Mouse (Mus musculus) midbrain, embryonic 14.5 days (tissue): ENCODE measurements at regions not wholly inside any gene's neighbourhood (a gene's known extent, or its start where the extent isn't known, plus 50 kb on each side); places are given as distances from the start of the nearest gene placed in this dataset.

ENCODE experiments used
- ATAC-seq: fragments of 200-750 bp; cut with Nextera tagmentation; 2 replicates; pipeline ENCODE4 v1.8.0; 2017; ENCODE audit warnings: moderate number of reproducible peaks, moderate library complexity; ENCODE audit not compliant: low FRiP score, low TSS enrichment
- DNase-seq: peaks from one replicate; pipeline ENCODE4 v3.0.0-alpha.2; 2015
- H3K27ac ChIP-seq: fragments of 300-500 bp; sonication (generic); replicated peaks from 2 replicates; pipeline ENCODE4 v1.5.1; 2014; ENCODE audit warnings: mild to moderate bottlenecking, low read depth, low read length, moderate library complexity
- H3K27me3 ChIP-seq: fragments of 300-500 bp; sonication (generic); 2 replicates; pipeline ENCODE4 v1.6.1; 2014; ENCODE audit warnings: low read length, control low read depth, mixed read lengths; ENCODE audit not compliant: control insufficient read depth, insufficient read depth
- H3K36me3 ChIP-seq: fragments of 300-500 bp; sonication (generic); 2 replicates; pipeline ENCODE4 v1.6.1; 2014; ENCODE audit warnings: low read length, control low read depth; ENCODE audit not compliant: control insufficient read depth, insufficient read depth
- H3K4me1 ChIP-seq: fragments of 300-500 bp; sonication (generic); 2 replicates; pipeline ENCODE4 v1.6.1; 2014; ENCODE audit warnings: mild to moderate bottlenecking, antibody characterized with exemption, low read length, control low read depth; ENCODE audit not compliant: control insufficient read depth, insufficient read depth
- H3K4me2 ChIP-seq: fragments of 300-500 bp; sonication (generic); 2 replicates; pipeline ENCODE4 v1.6.1; 2014; ENCODE audit warnings: mild to moderate bottlenecking, low read length, moderate library complexity
- H3K4me3 ChIP-seq: fragments of 300-500 bp; sonication (generic); replicated peaks from 2 replicates; pipeline ENCODE4 v1.5.1; 2014; ENCODE audit warnings: low read depth, low read length
- H3K9ac ChIP-seq: fragments of 300-500 bp; sonication (generic); replicated peaks from 2 replicates; pipeline ENCODE4 v1.6.1; 2014; ENCODE audit warnings: mild to moderate bottlenecking, low read length, moderate library complexity
- H3K9me3 ChIP-seq: fragments of 300-500 bp; sonication (generic); 2 replicates; pipeline ENCODE4 v1.6.1; 2016; ENCODE audit warnings: low read length, control low read depth, mixed read lengths; ENCODE audit not compliant: control insufficient read depth
- WGBS: fragments of 180-500 bp; shearing (Covaris S2); extraction: QIAGEN DNeasy Blood & Tissue Kit; methylation state at CpG from one replicate; pipeline ENCODE4 v1.1.7; 2014; 5-methylcytosine and 5-hydroxymethylcytosine counted together

- H3K36me3 ChIP-seq, result no peaks in the 10 kb centered on the region
- 85% methylated on average over 4 of the region's 4 CpGs for WGBS
- H3K27me3 ChIP-seq, result no peaks in the 10 kb centered on the region
- no peak for ATAC-seq
- H3K4me3 ChIP-seq, result no peak overlapping the region
- no peak overlapping the region for H3K4me2 ChIP-seq
- no peak overlapping the region for H3K9ac ChIP-seq
- no peak overlapping the region for H3K27ac ChIP-seq
- DNase-seq, result no peak
- H3K9me3 ChIP-seq, result no peaks in the 10 kb centered on the region
- no peaks in the 10 kb centered on the region for H3K4me1 ChIP-seq
These were observed 570.8 kb downstream of the Epha4 start for GRCm38 (mm10) chr1:76944046-76944445.

GRCm38 (mm10) chr1:76955031-76955430 is 559.9 kb downstream of the Epha4 start:
- H3K27me3 ChIP-seq, result no peaks in the 10 kb centered on the region
- H3K4me1 ChIP-seq, result no peaks in the 10 kb centered on the region
- no peaks in the 10 kb centered on the region for H3K9me3 ChIP-seq
- no peak overlapping the region for H3K4me2 ChIP-seq
- H3K9ac ChIP-seq, result no peak overlapping the region
- no peak for DNase-seq
- no peaks in the 10 kb centered on the region for H3K36me3 ChIP-seq
- no peak for ATAC-seq
- H3K27ac ChIP-seq, result no peak overlapping the region
- H3K4me3 ChIP-seq, result no peak overlapping the region

GRCm38 (mm10) chr1:76957411-76957810 is 557.5 kb downstream of the Epha4 start:
- no peak overlapping the region for H3K4me3 ChIP-seq

GRCm38 (mm10) chr1:76958706-76959105 is 556.2 kb downstream of the Epha4 start:
- DNase-seq, result no peak

More at GRCm38 (mm10) chr1:76957411-76957810, 557.5 kb downstream of the Epha4 start:
- WGBS, result 91% methylated on average over 5 of the region's 5 CpGs
- Histone ChIP-seq H3K9ac (no peak overlapping the region), H3K27me3 (no peaks in the 10 kb centered on the region), H3K4me1 (no peaks in the 10 kb centered on the region), H3K4me2 (no peak overlapping the region), H3K36me3 (no peaks in the 10 kb centered on the region), H3K9me3 (no peaks in the 10 kb centered on the region), H3K27ac (no peak overlapping the region)
- DNase-seq (no peak), ATAC-seq (no peak)

GRCm38 (mm10) chr1:76972454-76972853 is 542.4 kb downstream of the Epha4 start:
- H3K9me3 ChIP-seq, result no peaks in the 10 kb centered on the region
- H3K4me1 ChIP-seq, result no peaks in the 10 kb centered on the region
- no peak overlapping the region for H3K4me2 ChIP-seq
- no peak overlapping the region for H3K27ac ChIP-seq
- no peak for ATAC-seq
- H3K27me3 ChIP-seq, result no peaks in the 10 kb centered on the region
- no peaks in the 10 kb centered on the region for H3K36me3 ChIP-seq
- H3K9ac ChIP-seq, result no peak overlapping the region
- WGBS, result 21% methylated on average over 4 of the region's 4 CpGs
- no peak overlapping the region for H3K4me3 ChIP-seq
- DNase-seq, result peak; percentile 14

More at GRCm38 (mm10) chr1:76958706-76959105, 556.2 kb downstream of the Epha4 start:
- Histone ChIP-seq H3K4me2 (no peak overlapping the region), H3K4me1 (no peaks in the 10 kb centered on the region), H3K9ac (no peak overlapping the region), H3K9me3 (no peaks in the 10 kb centered on the region), H3K36me3 (no peaks in the 10 kb centered on the region), H3K27ac (no peak overlapping the region), H3K4me3 (no peak overlapping the region), H3K27me3 (no peaks in the 10 kb centered on the region)
- 82% methylated on average over 4 of the region's 4 CpGs for WGBS
- no peak for ATAC-seq

- 76% methylated on average over 12 of the region's 12 CpGs for WGBS
- no peaks in the 10 kb centered on the region for H3K4me1 ChIP-seq
- DNase-seq, result no peak
- H3K9me3 ChIP-seq, result no peaks in the 10 kb centered on the region
- no peak overlapping the region for H3K4me2 ChIP-seq
- H3K36me3 ChIP-seq, result no peaks in the 10 kb centered on the region
- H3K4me3 ChIP-seq, result no peak overlapping the region
- H3K27ac ChIP-seq, result no peak overlapping the region
- no peak overlapping the region for H3K9ac ChIP-seq
- ATAC-seq, result no peak
- H3K27me3 ChIP-seq, result no peaks in the 10 kb centered on the region
These were observed 539.6 kb downstream of the Epha4 start for GRCm38 (mm10) chr1:76975077-76975945.

GRCm38 (mm10) chr1:76980498-76981152 is 534.3 kb downstream of the Epha4 start:
- Histone ChIP-seq H3K4me2 (no peak overlapping the region), H3K4me1 (no peaks in the 10 kb centered on the region), H3K4me3 (no peak overlapping the region), H3K9me3 (no peaks in the 10 kb centered on the region), H3K9ac (no peak overlapping the region), H3K27me3 (no peaks in the 10 kb centered on the region), H3K27ac (no peak overlapping the region), H3K36me3 (no peaks in the 10 kb centered on the region)
- WGBS, result 85% methylated on average over 9 of the region's 9 CpGs
- ATAC-seq (no peak), DNase-seq (no peak)

- Histone ChIP-seq H3K4me2 (no peak overlapping the region), H3K27me3 (no peaks in the 10 kb centered on the region), H3K36me3 (no peaks in the 10 kb centered on the region), H3K4me1 (no peaks in the 10 kb centered on the region), H3K9ac (no peak overlapping the region), H3K4me3 (no peak overlapping the region), H3K9me3 (no peaks in the 10 kb centered on the region), H3K27ac (no peak overlapping the region)
- no peak for DNase-seq
- 95% methylated on average over 2 of the region's 2 CpGs for WGBS
- ATAC-seq, result no peak
These were observed 521.1 kb downstream of the Epha4 start for GRCm38 (mm10) chr1:76993776-76994175.

- Histone ChIP-seq H3K4me2 (no peak overlapping the region), H3K27me3 (no peaks in the 10 kb centered on the region), H3K9ac (no peak overlapping the region), H3K4me1 (0 out of 2 replicates have a peak, but pooled peaks cover 4% of the 10 kb centered on the region), H3K27ac (no peak overlapping the region), H3K4me3 (no peak overlapping the region), H3K36me3 (no peaks in the 10 kb centered on the region), H3K9me3 (no peaks in the 10 kb centered on the region)
- 91% methylated on average over 6 of the region's 6 CpGs for WGBS
- DNase-seq (no peak), ATAC-seq (no peak)
These were observed 506.9 kb downstream of the Epha4 start for GRCm38 (mm10) chr1:77008001-77008400.
